Mouse (Mus musculus) olfactory bulb, adult 2 months (tissue): ENCODE data around the gene Olfr97.

Source experiments
- CTCF ChIP-seq: fragments of 200-500 bp; IDR thresholded peaks from 2 replicates; pipeline ENCODE4 v1.5.1; 2012; ENCODE audit warnings: low read depth, mild to moderate bottlenecking, low read length, moderate library complexity; ENCODE audit not compliant: insufficient read depth
- POLR2A ChIP-seq: fragments of 200-500 bp; IDR thresholded peaks from 2 replicates; pipeline ENCODE4 v1.6.1; 2012; ENCODE audit warnings: mild to moderate bottlenecking, low read depth, low read length, moderate library complexity; ENCODE audit not compliant: insufficient read depth

DNA sequence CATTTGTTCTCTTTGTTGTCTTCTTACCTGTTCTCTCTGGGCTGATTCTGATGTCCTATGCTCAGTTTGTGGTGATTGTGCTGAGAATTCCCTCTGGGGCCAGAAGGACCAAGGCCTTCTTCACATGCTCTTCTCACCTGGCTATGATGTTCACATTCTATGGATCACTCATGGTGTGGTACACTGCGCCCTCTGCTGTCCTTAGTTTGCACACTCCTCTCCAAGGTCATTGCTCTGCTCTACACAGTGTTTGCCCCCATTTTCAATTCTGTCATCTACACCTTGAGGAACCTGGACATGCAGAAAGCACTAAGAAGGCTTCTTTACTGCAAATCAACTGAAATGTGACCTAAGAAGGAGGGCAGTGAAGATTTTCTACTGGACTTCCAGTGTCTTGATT, 13.4 kb upstream of the Olfr97 start:
- TF ChIP-seq CTCF (no peak), POLR2A (no peak)
